Mouse (Mus musculus): ENCODE data around the gene Cacna2d2. TPM values are rescaled to one million over a fixed set of nuclear protein-coding genes. Genes with fewer than 3 reads are reported as not detected.

Cacna2d2 gene
- 0.96 TPM for polyA plus RNA-seq (2014; fragmentation: Illumina TruSeq; extraction: RNeasy Lipid Tissue Mini Kit (QIAGEN cat#74804); ENCODE audit: low read depth, low replicate concordance)

DNA sequence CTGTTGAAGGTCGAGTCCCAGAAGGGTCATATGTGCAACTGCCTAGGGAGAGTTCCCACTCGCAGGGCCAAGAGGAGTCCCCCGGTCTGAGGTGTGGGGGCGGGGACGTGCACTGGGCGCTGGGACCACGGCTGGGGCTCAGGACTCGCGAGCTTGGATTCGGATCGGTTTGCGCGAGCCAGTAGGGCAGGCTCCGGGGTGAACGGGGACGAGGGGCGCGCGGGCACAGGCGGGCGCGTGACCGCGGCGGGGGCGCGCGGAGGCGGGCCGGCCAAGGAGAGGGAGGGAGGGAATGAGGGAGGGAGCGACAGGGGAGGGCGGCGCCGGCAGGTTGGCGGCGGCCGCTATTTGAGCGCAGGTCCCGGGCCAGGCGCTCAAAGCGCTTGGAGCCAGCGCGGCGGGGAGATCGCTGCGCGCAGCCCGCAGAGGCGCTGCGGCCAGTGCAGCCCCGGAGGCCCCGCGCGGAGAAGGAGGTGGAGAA, at the start of gene Cacna2d2:
Gene Cacna2d2 (plus strand): TSS at position 122 of the 481 bp plus-strand sequence.

DNA sequence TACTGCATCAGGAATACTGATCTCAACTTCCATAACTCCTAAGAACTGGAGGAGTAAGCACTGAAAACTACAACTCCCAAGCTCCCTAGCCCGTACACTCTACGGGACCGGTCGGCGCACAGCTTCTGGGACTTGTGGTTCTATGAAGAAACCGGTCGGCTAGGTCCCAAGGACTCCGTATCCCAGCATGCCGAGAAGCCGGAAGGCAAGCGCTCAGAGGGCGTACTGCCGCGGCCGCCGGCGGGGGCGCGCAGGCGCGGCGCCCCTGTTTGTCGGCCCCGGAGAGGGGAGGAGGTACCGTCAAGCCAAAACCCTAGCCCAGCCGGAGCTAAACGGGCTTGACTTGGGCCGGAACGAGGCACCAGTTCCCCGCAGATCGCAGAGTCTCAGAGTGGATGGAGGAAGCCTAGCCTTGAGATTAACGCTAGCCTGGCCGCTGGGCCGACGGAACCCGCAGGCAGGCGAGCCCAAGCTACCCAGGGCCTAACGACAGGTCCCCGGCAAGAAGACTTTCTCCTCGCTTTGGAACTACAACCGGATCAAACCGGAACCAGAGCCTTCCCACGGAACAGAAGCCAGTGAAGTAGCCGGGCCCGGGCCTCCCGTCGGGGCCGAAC, 134.5 kb downstream of the Cacna2d2 start, which contains the start of gene Tmem115:
Gene Tmem115 (plus strand): TSS at position 155 of the 617 bp plus-strand sequence.

DNA sequence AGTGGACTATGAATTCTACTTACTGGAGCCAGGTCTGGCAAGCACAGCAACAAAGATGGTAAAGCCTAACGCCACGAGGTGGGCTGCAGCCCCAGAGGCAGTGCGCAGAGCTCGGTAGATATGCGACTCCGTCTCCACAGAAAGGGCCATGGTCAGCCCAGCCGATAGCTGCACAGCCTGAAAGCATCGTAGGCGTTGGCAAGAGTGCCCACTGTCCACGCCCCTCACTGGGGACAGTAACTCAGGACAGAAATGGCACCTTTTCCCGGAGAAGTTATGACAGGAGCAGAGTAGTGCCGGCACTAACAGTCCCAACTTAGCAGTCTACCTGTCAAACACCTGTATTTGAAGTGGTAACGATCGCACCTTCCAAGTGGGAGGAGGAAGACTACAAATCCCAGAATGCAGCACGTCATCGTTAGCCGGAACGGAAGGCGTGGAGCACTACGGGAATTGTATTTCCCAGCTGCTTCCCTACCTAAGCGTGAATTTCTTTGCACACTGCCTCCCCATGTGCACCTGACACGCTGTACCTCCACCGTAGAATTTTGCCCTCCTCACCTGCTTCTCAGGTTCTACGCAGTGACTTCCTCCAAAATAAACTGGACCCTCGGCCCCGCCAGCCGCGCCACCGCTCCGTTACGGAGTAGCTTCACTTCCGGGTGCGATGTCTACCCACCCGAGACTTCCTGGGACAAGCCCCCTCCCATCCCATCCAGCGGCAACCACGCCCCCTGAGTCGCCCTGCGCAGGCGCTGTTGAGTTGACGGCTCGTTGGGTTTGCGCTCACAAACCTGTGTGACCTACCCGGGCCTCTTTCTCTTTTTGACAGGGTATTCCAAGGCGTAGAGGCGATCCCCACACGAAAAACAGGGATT, 142.3 kb downstream of the Cacna2d2 start, which contains the start of the genes Cyb561d2 and Nprl2:
Gene Cyb561d2 (minus strand): TSS at position 720 of the 878 bp plus-strand sequence.
Gene Nprl2 (plus strand): TSS at position 753 of the 878 bp plus-strand sequence.

DNA sequence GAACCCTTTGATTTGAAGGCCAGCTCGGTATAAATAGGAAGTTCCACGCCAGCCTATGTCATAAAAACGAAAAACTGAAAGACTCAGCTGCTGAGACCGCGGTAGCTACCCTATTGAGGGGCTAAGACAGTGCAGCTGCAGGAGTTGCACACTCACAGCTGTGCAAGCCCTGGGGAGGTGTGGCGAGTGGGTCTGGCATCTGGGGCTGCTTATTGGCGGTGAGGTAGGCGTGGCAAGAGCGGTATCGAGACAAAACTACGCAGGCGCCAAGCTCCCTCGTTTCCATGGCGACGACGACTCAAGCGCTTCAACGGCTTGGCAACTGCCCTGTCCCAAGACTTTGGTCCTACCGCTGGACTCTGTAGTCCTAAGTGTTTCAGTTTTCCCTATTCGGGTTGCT, 147.6 kb downstream of the Cacna2d2 start, which contains the start of gene Zmynd10:
Gene Zmynd10 (plus strand): TSS at position 273 of the 400 bp plus-strand sequence.

DNA sequence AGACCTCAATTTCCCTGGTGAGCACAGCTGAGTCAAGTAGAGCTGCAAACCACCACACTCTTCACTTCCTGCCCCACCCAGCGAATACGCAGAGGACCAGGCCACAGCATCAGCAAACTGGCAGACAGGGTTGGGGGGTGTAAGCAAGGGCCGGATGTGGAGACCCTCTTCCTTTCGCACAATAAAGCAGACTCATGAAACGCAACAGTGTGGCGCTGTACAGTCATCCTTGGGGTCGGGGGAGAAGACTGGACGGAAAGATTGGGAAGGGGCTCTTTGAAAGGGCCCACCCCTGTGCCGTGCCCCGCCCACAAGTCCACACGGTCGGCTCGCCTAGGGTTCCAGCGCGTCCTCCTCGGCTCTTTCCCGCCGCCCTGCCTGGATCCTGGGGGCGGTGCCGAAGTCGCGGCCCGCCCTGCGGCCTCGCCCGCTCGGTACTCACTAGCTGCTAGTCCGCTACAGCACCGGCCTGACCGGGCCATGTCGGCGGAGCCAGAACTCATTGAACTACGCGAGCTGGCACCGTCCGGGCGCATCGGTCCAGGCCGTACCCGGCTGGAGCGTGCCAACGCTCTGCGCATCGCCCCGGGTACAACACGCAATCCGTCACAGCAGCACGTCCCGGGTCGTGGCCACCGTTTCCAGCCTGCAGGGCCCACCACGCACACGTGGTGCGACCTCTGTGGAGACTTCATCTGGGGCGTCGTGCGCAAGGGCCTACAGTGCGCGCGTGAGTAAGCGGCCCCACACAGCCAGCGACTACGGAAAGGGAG, 151.9 kb downstream of the Cacna2d2 start, which contains the start of gene Rassf1:
Gene Rassf1 (plus strand): TSS at position 439 of the 773 bp plus-strand sequence.

DNA sequence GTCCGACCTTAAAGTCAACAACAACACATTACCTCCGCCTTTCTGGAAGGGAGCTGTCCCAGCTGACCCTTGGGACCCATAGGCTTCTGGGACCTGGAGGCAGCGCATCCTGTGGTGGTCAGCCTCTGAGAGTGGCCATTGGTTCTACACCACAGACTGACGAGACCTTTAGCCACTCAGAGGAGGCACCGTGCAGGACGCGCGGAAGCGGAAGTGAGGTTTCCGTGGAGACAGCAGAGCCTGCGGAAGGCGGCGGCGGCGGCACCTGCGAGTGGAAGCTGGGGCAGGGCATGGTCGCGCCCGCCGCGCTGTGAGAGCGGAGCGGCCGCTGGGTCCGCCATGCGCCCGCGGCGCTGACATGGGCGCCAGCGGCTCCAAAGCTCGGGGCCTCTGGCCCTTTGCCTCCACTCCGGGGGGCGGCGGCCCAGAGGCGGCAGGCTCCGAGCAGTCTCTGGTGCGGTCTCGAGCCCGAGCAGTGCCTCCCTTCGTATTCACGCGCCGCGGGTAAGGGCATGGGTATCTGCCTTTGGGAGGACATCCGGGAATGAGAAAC, 163.7 kb downstream of the Cacna2d2 start, which contains the start of gene Tusc2:
Gene Tusc2 (plus strand): TSS at position 227 of the 553 bp plus-strand sequence.

DNA sequence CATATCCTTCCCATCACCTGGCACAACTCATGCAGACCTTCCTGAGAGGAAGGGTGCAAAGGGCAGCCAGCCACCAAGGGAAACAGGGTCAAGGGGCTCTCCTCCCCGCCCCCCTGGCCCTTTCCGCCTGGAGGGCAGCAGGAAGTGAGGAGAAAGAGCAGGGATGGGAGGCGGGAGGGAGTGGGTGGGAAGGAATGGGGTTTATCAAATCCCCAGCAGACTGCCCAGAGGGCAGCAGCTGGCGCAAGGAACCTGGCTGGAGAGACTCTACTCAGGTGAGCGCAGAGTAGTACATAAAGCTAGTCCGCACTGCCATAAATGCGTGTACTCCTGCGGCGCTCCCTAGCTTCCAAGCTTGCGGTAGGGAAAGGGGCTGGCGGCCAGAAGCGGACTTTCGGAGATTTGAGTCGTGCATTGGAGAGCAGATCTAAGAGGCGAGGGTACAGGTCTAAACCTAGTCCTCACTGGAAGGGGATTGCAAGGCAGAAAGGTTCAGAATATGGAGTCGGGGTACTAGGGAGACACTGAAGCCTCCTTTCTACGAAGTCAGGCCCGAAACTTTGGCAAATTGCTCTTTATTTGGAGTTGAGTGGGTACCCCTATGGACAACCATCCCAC, 168.4 kb downstream of the Cacna2d2 start, which contains the start of gene Hyal2:
Gene Hyal2 (plus strand): TSS at position 244 of the 618 bp plus-strand sequence.

DNA sequence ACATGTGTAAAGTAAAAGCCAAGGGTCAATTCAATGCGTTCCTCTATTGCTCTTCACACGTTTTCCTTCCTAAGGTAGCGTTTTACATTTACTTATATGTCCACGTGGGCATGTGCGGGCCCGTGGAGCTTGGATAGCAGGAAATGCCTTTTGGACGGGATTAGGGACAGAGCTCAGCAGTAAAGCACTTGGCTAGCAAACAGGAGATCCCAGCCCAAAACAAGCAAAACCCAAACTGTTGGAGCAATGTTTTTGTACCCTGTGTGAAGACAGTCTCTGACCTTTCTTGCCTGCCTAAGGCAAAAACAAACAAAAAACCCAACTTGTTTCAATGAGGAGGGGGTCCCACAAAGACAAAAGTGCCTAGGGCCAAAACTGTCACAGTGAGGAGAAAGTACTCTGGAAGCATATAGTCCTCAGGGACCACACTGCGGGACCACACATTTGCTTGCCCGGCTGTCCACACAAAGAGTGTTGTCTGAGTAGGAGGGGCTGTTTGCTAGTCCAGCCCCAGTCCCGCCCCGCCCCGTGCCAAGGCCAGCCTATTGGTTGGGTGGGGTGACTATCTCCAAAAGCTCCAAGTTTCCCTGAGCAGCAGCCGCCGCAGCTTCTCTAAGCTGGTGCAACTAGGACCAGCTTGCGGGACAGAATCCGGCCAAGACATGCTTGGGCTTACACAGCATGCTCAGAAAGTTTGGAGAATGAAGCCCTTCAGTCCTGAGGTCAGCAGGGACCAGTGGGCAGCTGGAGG, 177.1 kb downstream of the Cacna2d2 start, which contains the start of gene Hyal1:
Gene Hyal1 (plus strand): TSS at position 571 of the 751 bp plus-strand sequence.

DNA sequence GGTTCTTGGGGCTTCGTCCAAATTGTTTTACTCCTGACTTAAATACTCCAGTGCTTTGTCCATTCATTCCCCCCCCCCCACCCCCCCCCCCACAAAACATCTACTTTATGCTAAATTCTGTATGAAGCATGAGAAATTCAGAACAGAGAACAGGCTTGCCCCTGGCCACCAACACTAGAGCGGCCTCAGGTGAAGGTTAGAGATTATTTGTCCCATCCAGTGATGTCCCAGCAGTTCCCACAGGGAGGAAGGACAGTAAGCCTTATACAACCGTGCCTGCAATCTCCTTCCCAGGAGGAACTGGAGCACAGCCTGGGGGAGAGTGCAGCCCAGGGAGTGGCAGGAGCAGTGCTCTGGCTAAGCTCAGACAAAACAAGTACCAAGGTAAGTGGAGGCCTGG, 179.2 kb downstream of the Cacna2d2 start, which contains the start of gene Naa80:
Gene Naa80 (plus strand): TSS at position 301 of the 400 bp plus-strand sequence.

Other genes with a start within 250 kb of the Cacna2d2 start
- gene Dock3, start 167.7 kb upstream of the Cacna2d2 start, polyA plus RNA-seq (2014; fragmentation: Illumina TruSeq; extraction: RNeasy Lipid Tissue Mini Kit (QIAGEN cat#74804); ENCODE audit: low read depth, low replicate concordance): 1.5 TPM
- 7.2 TPM for gene Mapkapk3, start 109.7 kb upstream of the Cacna2d2 start, polyA plus RNA-seq (2014; fragmentation: Illumina TruSeq; extraction: RNeasy Lipid Tissue Mini Kit (QIAGEN cat#74804); ENCODE audit: low read depth, low replicate concordance)
- 13.5 TPM for gene Cish, start 103.6 kb upstream of the Cacna2d2 start, polyA plus RNA-seq (2014; fragmentation: Illumina TruSeq; extraction: RNeasy Lipid Tissue Mini Kit (QIAGEN cat#74804); ENCODE audit: low read depth, low replicate concordance)
- 16.6 TPM for gene Hemk1, start 61.3 kb upstream of the Cacna2d2 start, polyA plus RNA-seq (2014; fragmentation: Illumina TruSeq; extraction: RNeasy Lipid Tissue Mini Kit (QIAGEN cat#74804); ENCODE audit: low read depth, low replicate concordance)
- 0.22 TPM for gene 6430571L13Rik, start 59.0 kb upstream of the Cacna2d2 start, polyA plus RNA-seq (2014; fragmentation: Illumina TruSeq; extraction: RNeasy Lipid Tissue Mini Kit (QIAGEN cat#74804); ENCODE audit: low read depth, low replicate concordance)
- 29.4 TPM for gene Tmem115, start 134.3 kb downstream of the Cacna2d2 start, polyA plus RNA-seq (2014; fragmentation: Illumina TruSeq; extraction: RNeasy Lipid Tissue Mini Kit (QIAGEN cat#74804); ENCODE audit: low read depth, low replicate concordance)
- 22.5 TPM for gene Cyb561d2, start 142.6 kb downstream of the Cacna2d2 start, polyA plus RNA-seq (2014; fragmentation: Illumina TruSeq; extraction: RNeasy Lipid Tissue Mini Kit (QIAGEN cat#74804); ENCODE audit: low read depth, low replicate concordance)
- gene Nprl2, start 142.6 kb downstream of the Cacna2d2 start, polyA plus RNA-seq (2014; fragmentation: Illumina TruSeq; extraction: RNeasy Lipid Tissue Mini Kit (QIAGEN cat#74804); ENCODE audit: low read depth, low replicate concordance): 19.2 TPM
- gene Zmynd10, start 147.7 kb downstream of the Cacna2d2 start, polyA plus RNA-seq (2014; fragmentation: Illumina TruSeq; extraction: RNeasy Lipid Tissue Mini Kit (QIAGEN cat#74804); ENCODE audit: low read depth, low replicate concordance): 11.1 TPM
- 33.9 TPM for gene Rassf1, start 151.9 kb downstream of the Cacna2d2 start, polyA plus RNA-seq (2014; fragmentation: Illumina TruSeq; extraction: RNeasy Lipid Tissue Mini Kit (QIAGEN cat#74804); ENCODE audit: low read depth, low replicate concordance)
- 34.1 TPM for gene Tusc2, start 163.6 kb downstream of the Cacna2d2 start, polyA plus RNA-seq (2014; fragmentation: Illumina TruSeq; extraction: RNeasy Lipid Tissue Mini Kit (QIAGEN cat#74804); ENCODE audit: low read depth, low replicate concordance)
- gene Hyal2, start 168.3 kb downstream of the Cacna2d2 start, polyA plus RNA-seq (2014; fragmentation: Illumina TruSeq; extraction: RNeasy Lipid Tissue Mini Kit (QIAGEN cat#74804); ENCODE audit: low read depth, low replicate concordance): 31.9 TPM
- gene Hyal1, start 177.3 kb downstream of the Cacna2d2 start, polyA plus RNA-seq (2014; fragmentation: Illumina TruSeq; extraction: RNeasy Lipid Tissue Mini Kit (QIAGEN cat#74804); ENCODE audit: low read depth, low replicate concordance): 26.2 TPM
- 37.0 TPM for gene Naa80, start 179.3 kb downstream of the Cacna2d2 start, polyA plus RNA-seq (2014; fragmentation: Illumina TruSeq; extraction: RNeasy Lipid Tissue Mini Kit (QIAGEN cat#74804); ENCODE audit: low read depth, low replicate concordance)
- gene Hyal3, start 181.2 kb downstream of the Cacna2d2 start, polyA plus RNA-seq (2014; fragmentation: Illumina TruSeq; extraction: RNeasy Lipid Tissue Mini Kit (QIAGEN cat#74804); ENCODE audit: low read depth, low replicate concordance): 1.7 TPM
- 21.9 TPM for gene Ifrd2, start 188.0 kb downstream of the Cacna2d2 start, polyA plus RNA-seq (2014; fragmentation: Illumina TruSeq; extraction: RNeasy Lipid Tissue Mini Kit (QIAGEN cat#74804); ENCODE audit: low read depth, low replicate concordance)
- 36.0 TPM for gene Sema3b, start 209.6 kb downstream of the Cacna2d2 start, polyA plus RNA-seq (2014; fragmentation: Illumina TruSeq; extraction: RNeasy Lipid Tissue Mini Kit (QIAGEN cat#74804); ENCODE audit: low read depth, low replicate concordance)
- gene Gnai2, start 235.8 kb downstream of the Cacna2d2 start, polyA plus RNA-seq (2014; fragmentation: Illumina TruSeq; extraction: RNeasy Lipid Tissue Mini Kit (QIAGEN cat#74804); ENCODE audit: low read depth, low replicate concordance): 290 TPM

Measured in adipose tissue, adult 10 weeks (tissue).